Mouse (Mus musculus) retina, postnatal 1 day (tissue): ENCODE results near the gene Oasl1.
"Not testable (repeated sequence)": the region's sequence is repeated elsewhere in the genome, so short reads cannot be mapped to it uniquely, and the experiment has no call there.

ENCODE experiments used
- DNase-seq: peaks from one replicate; pipeline ENCODE4 v3.0.0-alpha.2; 2012

Oasl1 gene

DNA sequence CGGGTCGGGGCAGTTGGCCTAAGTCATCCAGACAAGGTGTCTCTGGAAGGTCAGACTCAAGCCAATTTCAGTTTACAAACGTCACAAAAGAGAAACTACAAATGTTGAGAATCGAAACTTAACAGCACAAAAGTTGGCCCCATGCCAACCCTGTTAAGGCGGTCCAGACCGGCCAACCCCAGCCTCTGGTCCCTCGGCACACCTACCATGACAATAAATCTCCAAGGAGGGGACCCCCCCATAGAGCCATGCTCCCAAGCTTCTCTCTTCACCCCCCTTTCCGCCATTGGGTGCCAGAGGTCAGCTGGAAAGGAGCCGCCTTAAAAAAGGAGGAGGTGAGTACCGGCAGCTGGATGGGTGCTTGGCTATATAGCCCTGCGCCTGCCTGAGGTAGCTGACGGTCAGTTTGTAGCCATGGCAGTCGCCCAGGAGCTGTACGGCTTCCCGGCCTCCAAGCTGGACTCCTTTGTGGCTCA lies at the start of gene Oasl1:
Oasl1 (plus strand) TSS at position 243 of the 476 bp plus-strand sequence.
- peak; percentile 44 for DNase-seq

DNA sequence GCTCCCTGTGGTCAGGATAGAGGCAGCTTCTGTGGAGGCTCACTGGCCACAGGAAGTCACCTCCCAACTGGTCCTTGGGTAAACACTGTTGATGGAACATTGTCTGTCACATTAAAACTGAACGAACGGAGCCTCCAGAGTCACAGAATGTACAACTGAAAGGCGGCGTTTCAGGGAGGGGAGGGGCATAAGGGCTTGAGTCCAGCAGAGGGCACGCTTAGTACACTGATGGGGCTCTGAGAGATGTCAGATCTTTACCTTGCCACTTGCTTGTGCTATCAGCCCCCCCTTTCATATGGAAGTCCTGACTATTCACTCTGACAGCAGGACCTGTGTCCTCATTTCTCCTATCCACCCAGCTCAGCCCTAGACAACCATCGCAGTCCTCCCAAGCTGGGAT lies 47.2 kb upstream of the Oasl1 start:
- DNase-seq, result no peak

DNA sequence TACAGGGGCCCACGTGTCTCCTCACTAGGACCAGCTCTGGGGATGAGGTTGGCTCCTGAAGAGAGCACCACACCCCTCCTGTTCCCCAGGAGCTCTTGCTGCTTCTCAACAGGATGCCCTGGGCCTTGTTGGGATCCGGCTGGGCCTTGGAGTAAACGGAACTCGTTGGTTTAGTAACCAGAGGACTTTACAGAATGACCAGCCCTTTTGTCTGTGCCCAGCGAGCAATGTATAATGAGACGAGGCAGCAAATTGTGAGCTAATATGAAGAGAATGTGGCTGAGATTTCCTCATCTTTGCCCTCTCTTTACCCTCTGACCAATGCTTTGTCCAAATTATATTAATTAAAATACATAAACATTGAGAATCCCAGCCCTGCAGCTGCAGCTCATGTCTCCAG lies 46.7 kb upstream of the Oasl1 start:
- DNase-seq, result peak; percentile 95

- peak; percentile 60 for DNase-seq
These were observed 45.6 kb upstream of the Oasl1 start for GRCm38 (mm10) chr5:114877487-114877886.

GRCm38 (mm10) chr5:114879399-114879798 lies 43.6 kb upstream of the Oasl1 start:
- peak; percentile 30 for DNase-seq

DNA sequence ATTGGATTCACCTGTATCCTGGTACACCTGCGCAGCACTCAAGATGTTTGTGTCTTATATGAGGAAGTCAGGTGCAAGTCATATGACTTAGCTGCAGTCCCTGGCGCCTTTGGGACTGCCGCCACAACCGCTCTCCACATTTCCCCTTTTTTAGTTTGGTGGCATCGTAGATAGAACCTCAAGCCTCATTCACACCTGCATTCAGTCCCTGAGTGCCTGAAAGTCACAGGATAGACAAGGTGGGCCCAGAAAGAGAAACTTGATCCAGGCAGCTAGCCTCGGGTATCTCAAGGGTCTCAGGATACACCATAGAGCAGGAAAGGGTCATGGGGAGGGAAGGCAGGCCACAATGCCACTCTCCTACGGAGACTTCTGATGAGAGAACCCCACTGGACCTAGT lies 40.7 kb upstream of the Oasl1 start:
- DNase-seq, result not testable (repeated sequence)

- DNase-seq, result no peak
These were observed 40.0 kb upstream of the Oasl1 start for GRCm38 (mm10) chr5:114883022-114883421.

- DNase-seq, result no peak
These were observed 36.2 kb upstream of the Oasl1 start for GRCm38 (mm10) chr5:114886801-114887200.

DNA sequence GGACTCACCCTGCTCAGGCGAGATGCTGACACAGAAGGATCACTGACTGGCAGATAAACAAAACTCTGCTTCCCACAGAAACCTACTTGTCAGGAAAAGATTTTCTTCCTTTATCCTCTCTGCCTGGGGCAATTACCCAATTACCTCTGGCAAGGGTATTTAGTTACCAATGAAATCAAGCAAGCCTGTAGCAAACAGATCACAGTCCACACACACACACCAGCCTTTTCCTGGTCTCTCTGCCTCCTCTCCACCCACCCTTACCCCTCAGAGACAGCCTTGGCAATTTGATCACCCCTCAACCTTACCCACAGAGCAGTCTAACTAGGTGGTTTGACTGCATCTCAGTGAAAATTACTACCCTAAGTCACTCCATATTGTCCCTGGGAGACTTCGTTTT lies 34.0 kb upstream of the Oasl1 start:
- DNase-seq, result no peak

DNA sequence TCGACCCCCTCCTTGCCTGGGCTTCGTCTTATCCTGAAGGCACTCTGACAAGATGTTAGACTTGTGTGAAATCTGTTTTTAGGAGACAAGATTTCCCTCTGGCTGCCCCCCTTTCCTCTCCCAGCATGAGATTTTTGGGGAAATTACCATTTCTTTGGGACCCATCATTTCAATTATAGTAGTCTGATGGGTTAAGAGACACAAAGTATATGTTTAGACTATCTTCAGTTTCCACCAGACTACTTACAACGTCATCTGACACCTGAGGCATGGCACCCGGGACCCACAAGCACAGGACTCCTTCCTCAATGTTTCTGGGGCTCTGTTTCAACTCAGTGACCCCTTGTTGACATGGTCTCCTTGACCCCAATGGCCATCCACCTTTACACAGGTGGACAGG lies 27.5 kb upstream of the Oasl1 start:
- DNase-seq, result no peak

DNA sequence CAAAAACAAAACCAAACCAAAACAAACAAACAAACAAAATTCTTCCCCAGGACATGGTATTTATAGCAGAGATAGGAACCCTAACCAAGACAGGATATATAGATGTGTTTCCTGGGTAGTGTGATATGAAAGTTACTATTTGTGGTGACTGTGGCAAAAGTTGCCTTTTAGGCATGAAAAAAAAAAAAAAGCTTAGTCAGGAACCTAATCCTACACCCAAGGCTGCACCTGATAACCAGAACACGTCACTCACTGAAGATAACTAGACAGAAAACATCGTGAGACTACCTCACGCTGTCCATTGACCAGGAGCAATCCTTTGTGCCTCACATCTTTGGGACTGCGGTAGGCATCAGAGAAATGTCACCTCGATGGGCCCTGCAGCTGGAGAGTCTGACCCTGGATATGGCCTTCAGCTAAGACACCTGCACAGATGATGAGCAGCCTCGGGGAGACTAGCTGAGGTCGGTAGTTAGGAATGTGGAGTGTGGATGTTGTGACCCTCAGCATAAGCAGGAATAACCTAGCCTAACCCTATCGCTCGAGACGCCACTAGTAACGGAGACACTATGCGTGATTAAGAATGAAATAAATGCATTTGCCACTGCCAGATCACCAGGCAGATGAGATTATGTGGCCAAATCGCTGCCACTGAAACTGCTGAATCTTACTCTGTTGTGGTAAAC lies 26.2 kb upstream of the Oasl1 start, which contains the start of gene Oasl2:
Oasl2 (plus strand) TSS at position 249 of the 686 bp plus-strand sequence.
- DNase-seq, result no peak

GRCm38 (mm10) chr5:114897374-114897793 lies 25.7 kb upstream of the Oasl1 start:
- peak; percentile 44 for DNase-seq

DNA sequence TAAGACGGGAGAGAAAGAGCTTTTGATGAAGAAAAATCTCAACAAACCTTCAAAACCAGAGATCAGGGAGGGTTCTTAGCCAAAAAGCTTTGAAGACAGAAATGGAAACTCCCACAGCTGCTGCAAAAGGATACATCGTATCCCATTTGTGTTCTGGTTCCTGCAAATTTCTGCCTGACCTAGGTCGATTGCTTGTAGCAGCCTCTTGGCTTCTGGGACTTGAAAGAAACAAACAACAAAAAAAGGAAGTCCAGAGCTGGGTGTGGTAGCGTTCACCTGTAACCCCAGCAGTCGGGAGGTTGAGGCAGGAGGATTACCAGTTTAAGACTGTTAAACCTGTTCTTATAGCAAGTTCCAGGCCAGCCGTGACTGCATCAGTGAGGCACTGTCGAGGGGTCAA lies 24.2 kb upstream of the Oasl1 start:
- DNase-seq, result no peak

DNA sequence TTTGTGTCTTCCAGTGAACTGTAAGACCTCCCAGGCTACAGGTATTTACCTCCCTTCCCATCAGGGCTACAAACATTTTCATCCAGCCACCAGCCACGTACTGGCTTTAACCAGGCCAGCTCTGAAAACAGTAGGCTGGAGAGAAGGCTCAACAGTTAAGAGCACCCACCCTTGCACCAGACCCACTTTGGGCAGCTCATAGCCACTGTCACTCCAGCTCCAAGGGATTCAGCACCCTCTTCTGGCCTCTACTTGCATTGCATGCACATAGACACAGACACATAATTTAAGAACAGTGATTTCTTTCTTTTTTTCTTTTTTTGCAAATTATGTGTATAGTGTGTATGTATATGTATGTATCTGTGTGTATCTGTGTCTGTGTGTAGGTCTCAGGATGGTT lies 20.6 kb upstream of the Oasl1 start:
- DNase-seq, result peak; percentile 83

GRCm38 (mm10) chr5:114908598-114909305 lies 14.3 kb upstream of the Oasl1 start:
- DNase-seq, result no peak

DNA sequence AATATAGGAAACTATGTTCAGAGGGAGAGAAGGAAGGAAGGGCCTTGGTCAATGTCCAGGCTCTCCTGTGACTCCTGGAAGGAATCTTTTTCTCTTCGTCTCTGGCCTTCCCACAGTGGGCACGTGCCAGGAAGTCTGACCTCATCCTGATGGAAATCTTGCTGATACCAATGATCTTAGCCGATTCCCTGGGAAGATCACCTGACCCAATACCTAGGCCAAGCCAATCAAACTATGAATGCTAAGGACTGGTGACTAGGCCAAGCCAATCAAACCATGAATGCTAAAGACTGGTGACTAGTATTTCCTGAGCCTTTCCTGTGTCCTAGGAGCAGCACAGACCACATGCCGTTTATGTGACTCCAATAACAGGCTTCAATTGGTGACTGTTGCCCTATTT lies 9.4 kb upstream of the Oasl1 start:
- DNase-seq, result no peak

DNA sequence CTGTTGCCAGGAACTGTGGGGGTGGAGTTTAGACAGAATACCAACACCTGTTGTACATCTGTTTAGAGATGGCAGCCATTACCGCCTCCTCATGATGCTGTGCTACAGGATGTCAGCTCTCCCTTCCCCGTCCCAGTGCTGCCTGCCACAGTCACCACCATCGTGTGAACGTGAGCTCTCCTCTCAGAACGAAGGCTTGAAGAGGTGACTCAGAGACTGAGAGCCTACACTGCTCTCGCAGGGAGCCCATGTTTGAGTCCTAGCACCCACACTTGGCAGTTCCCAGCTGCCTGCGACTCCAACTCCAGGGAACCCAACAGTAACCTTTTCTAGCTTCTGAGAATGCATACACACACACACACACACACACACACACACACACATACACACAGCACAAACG lies 8.2 kb upstream of the Oasl1 start:
- DNase-seq, result no peak

DNA sequence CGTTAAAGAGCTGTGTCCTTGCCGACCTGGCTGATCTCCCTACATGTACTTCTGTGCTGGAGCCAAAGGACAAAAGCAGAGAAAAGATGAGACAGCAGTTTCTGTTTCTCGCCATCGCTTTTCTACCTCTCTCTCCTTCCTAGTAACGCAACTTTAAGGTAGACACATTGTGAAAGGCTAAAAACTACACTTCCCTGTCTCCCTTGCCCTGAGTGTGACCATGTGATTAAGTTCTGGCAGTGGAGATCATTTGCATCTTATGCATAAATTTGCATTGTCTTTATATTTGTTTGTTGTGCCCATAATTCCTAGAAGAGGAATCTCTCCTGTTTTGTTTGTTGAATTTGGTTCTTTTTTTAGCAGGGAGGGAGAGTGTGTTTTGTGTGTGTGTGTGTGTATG lies 7.2 kb upstream of the Oasl1 start:
- DNase-seq, result no peak

DNA sequence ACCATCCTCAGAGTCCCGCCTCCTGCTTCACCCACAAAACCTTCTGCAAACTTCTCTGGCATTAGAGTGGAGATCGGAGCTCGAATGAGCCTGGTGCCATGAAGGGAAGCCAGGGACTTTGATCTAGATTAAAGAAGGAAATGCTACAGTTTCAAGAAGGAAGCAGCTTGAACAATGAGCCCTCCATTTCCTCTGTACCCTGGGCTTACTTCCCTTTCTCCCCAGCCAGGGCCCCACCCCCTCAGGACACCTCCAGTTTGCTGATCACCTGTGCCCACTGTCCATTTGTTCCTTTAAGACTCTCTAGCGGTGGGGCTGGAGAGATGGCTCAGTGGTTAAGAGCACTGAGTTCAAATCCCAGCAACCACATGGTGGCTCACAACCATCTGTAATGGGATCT lies 6.3 kb upstream of the Oasl1 start:
- no peak for DNase-seq

GRCm38 (mm10) chr5:114917357-114917756 lies 5.7 kb upstream of the Oasl1 start:
- not testable (repeated sequence) for DNase-seq

GRCm38 (mm10) chr5:114921551-114922365 lies 1.3 kb upstream of the Oasl1 start:
- no peak for DNase-seq

DNA sequence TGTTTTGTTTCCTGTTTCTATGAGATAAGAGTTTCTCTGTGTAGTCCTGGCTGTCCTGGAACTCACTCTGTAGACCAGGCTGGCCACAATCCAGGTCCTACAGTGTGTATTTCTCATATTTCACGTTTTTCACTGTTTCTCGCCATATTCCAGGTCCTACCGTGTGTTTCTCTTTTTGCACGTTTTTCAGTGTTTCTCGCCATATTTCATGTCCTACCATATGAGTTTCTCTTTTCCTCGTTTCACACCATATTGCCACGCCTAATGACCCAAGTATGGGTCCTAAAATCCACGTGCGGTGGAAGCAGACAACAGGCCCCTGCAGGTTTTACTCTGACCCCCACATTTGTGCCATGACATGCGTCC lies 691 bp upstream of the Oasl1 start:
- DNase-seq, result no peak

DNA sequence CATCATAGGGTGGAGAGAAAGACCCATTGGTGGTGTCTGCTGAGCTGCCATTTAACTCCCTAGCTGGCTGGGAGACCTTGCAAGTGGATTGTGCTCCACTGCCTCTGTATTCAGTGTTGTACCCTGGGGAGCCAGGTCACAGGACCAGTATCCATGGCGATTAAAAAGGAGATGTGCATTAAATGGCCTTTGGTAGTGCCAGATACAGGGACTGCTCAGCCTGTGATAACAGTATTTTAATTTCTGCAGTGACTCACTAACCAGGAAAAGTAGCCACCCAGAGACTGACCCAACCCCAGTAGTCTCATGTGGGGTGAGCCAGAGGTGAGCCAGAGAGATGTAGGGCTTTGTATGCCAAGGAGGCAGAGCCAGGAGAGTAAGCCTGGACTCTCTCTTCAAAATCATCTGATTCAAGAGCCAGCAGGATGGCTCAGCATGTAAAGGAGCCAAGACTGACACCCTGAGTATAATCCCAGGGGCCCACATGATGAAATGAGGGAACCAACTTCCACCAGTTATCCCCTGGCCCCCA lies 3.2 kb downstream of the Oasl1 start:
- DNase-seq, result no peak
